Mouse (Mus musculus) neural tube, embryonic 11.5 days (tissue): Measurements from ENCODE around the gene Tcf20. TPM values are rescaled to one million over a fixed set of nuclear protein-coding genes. Genes with fewer than 3 reads are reported as not detected.

Experiments
- ATAC-seq: fragments of 200-750 bp; cut with Nextera tagmentation; 2 replicates; pipeline ENCODE4 v1.8.0; 2017; ENCODE audit warnings: moderate number of reproducible peaks, mild to moderate bottlenecking, moderate TSS enrichment, moderate library complexity; ENCODE audit not compliant: insufficient read depth, low FRiP score, low TSS enrichment
- DNase-seq: peaks from one replicate; pipeline ENCODE4 v3.0.0-alpha.2; 2015; ENCODE audit warnings: low spot score
- H3K27ac ChIP-seq: fragments of 300-500 bp; sonication (generic); 2 replicates; pipeline ENCODE4 v1.5.1; 2014; ENCODE audit warnings: low read depth, mild to moderate bottlenecking, low read length
- H3K27me3 ChIP-seq: fragments of 300-500 bp; sonication (generic); 2 replicates; pipeline ENCODE4 v1.6.1; 2014; ENCODE audit warnings: mild to moderate bottlenecking, low read length, mixed read lengths; ENCODE audit not compliant: control insufficient read depth, insufficient read depth
- H3K36me3 ChIP-seq: fragments of 300-500 bp; sonication (generic); 2 replicates; pipeline ENCODE4 v1.6.1; 2014; ENCODE audit warnings: mild to moderate bottlenecking, low read length, moderate library complexity, mixed read lengths; ENCODE audit not compliant: control insufficient read depth, insufficient read depth
- H3K4me1 ChIP-seq: fragments of 300-500 bp; sonication (generic); 2 replicates; pipeline ENCODE4 v1.6.1; 2014; ENCODE audit warnings: low read length, mixed read lengths; ENCODE audit not compliant: control insufficient read depth, insufficient read depth
- H3K4me2 ChIP-seq: fragments of 300-500 bp; sonication (generic); 2 replicates; pipeline ENCODE4 v1.6.1; 2014; ENCODE audit warnings: low read depth, mild to moderate bottlenecking, moderate library complexity
- H3K4me3 ChIP-seq: fragments of 300-500 bp; sonication (generic); 2 replicates; pipeline ENCODE4 v1.5.1; 2014; ENCODE audit warnings: low read depth, low read length
- H3K9ac ChIP-seq: fragments of 300-500 bp; sonication (generic); 2 replicates; pipeline ENCODE4 v1.6.1; 2014; ENCODE audit warnings: mild to moderate bottlenecking, low read length
- H3K9me3 ChIP-seq: fragments of 300-500 bp; sonication (generic); 2 replicates; pipeline ENCODE4 v1.6.1; 2016; ENCODE audit warnings: low read length; ENCODE audit not compliant: control insufficient read depth
- WGBS: fragments of 180-500 bp; shearing (Covaris S2); extraction: QIAGEN DNeasy Blood & Tissue Kit; methylation state at CpG from one replicate; pipeline ENCODE4 v1.1.7; 2014; 5-methylcytosine and 5-hydroxymethylcytosine counted together
- polyA plus RNA-seq: library from polyadenylated mRNA; unstranded; fragments of >200 nt; fragmentation: Nextera tagmentation; extraction: Ambion mirVana; gene quantifications from 2 replicates; pipeline ENCODE4 v1.2.1, GENCODE M21; 2014

Tcf20 gene
- polyA plus RNA-seq, 1 experiment from 2014 or later, result 12.4 TPM

DNA sequence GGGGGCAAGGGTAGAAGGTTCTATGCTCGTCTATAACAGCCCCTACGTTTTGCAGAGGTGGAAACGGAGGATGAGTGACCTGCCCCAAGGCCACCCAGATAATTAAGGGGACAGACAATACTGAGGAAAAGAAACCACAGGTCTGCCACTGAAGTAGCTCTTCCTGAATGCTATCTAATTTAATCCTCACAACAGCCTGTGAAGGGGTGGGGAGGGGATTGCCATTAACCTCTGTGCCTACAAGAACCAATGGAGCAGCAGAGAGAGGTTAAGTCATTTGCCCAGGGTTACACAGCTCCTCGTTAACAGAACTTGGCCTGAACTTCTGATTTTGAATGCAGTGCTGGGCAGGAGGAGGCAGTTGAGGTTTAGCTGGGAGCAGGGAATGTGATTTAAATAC, 3.6 kb downstream of the Tcf20 start:
- peaks cover 30% of the 10 kb centered on the region for H3K4me1 ChIP-seq
- DNase-seq, result no peak
- no peaks in the 10 kb centered on the region for H3K36me3 ChIP-seq
- WGBS, result 4% methylated on average over 4 of the region's 4 CpGs
- H3K27ac ChIP-seq, result peak overlapping the region; percentile 75; the same call in 1 of the 2 replicates
- no peaks in the 10 kb centered on the region for H3K9me3 ChIP-seq
- no peak overlapping the region for H3K4me2 ChIP-seq
- H3K4me3 ChIP-seq, result no peak overlapping the region
- no peak for ATAC-seq
- no peak overlapping the region for H3K9ac ChIP-seq
- H3K27me3 ChIP-seq, result peaks cover 29% of the 10 kb centered on the region

DNA sequence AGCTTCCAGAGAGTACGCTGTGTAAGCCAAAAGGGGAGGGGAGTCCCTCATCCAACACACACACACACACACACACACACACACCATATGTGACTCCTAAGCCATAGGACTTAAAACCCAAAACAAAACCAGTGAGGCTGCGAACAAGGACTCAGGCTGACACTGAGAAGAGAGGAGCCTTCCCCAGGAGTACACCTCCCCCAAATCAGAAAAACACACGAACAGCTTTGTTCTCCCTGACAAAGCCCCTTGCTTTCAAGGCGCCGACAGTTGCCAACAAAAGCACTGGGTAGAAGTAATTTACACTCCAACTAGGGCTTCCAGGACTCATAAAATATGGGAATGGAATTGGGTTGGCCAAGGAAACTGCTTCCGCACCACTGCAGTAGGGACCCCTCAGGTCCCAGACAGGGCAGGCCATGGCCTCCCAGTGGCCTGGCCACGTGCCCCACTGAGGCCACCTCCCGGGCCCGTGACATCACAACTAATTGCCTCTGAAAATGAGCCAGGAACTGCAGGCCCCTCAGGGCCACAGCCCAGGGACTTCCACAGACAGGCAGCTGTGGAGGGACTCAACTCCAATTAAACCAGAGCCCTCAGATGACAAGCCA, 4.2 kb downstream of the Tcf20 start:
- H3K27ac ChIP-seq, result peak overlapping the region; percentile 75
- H3K4me1 ChIP-seq, result peaks cover 28% of the 10 kb centered on the region
- H3K4me3 ChIP-seq, result no peak overlapping the region
- H3K36me3 ChIP-seq, result no peaks in the 10 kb centered on the region
- H3K9ac ChIP-seq, result peak overlapping the region; percentile 20; the same call in 1 of the 2 replicates
- H3K27me3 ChIP-seq, result peaks cover 28% of the 10 kb centered on the region
- ATAC-seq, result peak; percentile 74
- WGBS, result 1% methylated on average over 9 of the region's 9 CpGs
- peak overlapping the region; percentile 32 for H3K4me2 ChIP-seq
- no peaks in the 10 kb centered on the region for H3K9me3 ChIP-seq
- peak; percentile 57 for DNase-seq

DNA sequence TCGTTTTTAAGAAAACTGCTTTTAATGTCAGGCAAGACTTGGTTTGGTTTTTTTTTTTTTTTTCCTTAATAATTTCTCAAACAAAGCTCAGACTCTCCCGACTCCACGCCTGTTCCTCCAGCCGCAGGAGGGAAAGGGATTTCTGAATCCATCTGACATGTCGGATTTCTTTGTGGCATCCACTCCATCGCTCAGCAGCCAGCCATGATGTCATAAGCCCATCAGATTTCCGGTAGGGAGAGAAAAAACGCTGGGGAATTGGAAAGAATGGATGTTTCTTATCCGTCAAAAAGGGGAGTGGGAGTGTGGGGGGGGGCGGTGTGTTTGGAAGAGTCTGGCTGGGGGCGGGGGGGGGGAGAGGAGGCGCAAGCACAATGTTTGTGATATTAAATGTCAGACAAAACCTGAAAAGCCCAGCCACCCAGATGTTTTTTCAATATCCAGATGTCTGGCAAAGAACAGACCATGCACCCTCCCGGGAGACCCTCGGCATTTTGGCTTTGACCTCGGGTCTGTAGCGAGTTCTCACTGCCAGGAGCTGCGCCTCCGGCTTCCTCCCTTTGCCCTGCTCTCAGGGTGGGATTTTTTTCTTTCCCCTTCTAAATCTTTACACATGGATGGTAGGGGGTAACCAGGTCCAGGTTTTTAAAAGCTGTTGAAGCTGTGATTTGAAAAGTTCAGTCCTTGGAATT, 4.8 kb downstream of the Tcf20 start:
- peaks cover 24% of the 10 kb centered on the region for H3K4me1 ChIP-seq
- H3K9me3 ChIP-seq, result no peaks in the 10 kb centered on the region
- no peaks in the 10 kb centered on the region for H3K36me3 ChIP-seq
- H3K4me3 ChIP-seq, result no peak overlapping the region
- H3K4me2 ChIP-seq, result peak overlapping the region; percentile 32
- peak overlapping the region; percentile 20; the same call in 1 of the 2 replicates for H3K9ac ChIP-seq
- ATAC-seq, result 0 out of 2 replicates have a peak, but pooled peaks have one; percentile 23
- DNase-seq, result peak; percentile 65
- peak overlapping the region; percentile 75 for H3K27ac ChIP-seq
- H3K27me3 ChIP-seq, result peaks cover 26% of the 10 kb centered on the region
- WGBS, result 3% methylated on average over 16 of the region's 18 CpGs

DNA sequence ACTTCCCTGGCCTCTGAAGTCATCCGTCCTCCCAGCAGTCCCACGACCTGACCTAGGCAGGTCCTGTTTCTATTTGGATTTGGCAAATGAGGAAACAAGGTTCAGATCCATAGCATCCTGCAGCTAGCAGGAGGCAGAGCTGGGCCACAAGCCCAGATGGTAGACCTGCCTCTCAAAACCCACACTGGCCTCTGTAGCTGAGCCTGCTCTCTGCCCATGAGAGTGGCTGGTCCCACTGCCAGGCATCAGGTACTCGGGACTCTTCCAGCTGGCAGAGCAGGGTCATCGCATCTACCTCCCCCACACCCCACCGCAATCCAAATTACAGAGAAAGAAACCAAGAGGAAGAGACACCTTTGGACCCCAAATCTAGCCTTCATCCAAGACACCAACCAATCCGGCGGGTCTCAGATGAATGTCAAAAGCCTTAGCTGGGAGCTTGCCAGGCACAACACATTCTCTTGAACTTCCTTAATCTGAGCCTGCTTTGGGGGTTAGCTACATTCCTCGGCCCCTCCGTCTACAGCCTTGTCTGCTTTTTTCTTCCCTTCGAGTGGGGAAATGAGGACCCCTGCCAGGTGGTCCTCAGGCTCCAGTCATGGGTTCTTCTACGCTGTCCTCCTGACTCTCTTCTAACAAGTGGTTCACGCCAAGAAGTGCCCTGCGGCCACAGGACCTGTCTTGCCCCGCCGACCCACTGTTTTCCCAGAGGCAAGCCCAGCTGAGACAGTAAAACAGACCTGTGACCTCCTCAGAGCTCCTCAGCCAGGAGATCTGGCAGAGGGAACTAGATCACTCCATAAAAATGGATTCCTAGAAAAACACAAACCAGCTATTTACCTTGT, 5.8 kb downstream of the Tcf20 start:
- no peak overlapping the region for H3K27ac ChIP-seq
- no peak overlapping the region for H3K4me3 ChIP-seq
- ATAC-seq (no peak), DNase-seq (no peak)
- H3K4me1 ChIP-seq, result peaks cover 20% of the 10 kb centered on the region
- no peaks in the 10 kb centered on the region for H3K36me3 ChIP-seq
- peak overlapping the region; percentile 32; the same call in 1 of the 2 replicates for H3K4me2 ChIP-seq
- H3K27me3 ChIP-seq, result peaks cover 24% of the 10 kb centered on the region
- 30% methylated on average over 15 of the region's 15 CpGs for WGBS
- H3K9me3 ChIP-seq, result no peaks in the 10 kb centered on the region
- H3K9ac ChIP-seq, result no peak overlapping the region

DNA sequence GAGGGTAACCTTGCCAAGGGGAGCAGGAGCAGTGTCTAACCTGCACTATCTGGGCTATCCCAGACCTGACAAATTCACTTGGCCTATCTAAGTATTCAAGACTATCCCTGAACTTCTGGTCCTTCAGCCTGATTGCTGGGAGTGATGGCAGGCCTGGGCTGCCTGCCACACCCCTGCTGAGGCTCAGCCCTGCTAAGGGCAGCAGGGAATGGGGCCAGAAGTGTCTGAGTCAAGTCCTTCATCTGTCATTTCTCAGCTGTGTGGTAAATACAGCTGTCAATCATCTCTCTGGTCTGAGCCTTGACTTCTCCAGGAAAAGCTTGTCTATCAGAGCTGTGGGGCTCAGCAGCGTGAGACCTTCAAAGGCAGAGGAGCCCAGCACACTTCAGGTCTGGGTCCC, 8.1 kb downstream of the Tcf20 start:
- Histone ChIP-seq H3K9me3 (no peaks in the 10 kb centered on the region), H3K4me2 (no peak overlapping the region), H3K27me3 (peaks cover 8% of the 10 kb centered on the region), H3K4me1 (peaks cover 18% of the 10 kb centered on the region), H3K27ac (no peak overlapping the region), H3K36me3 (no peaks in the 10 kb centered on the region), H3K4me3 (no peak overlapping the region), H3K9ac (no peak overlapping the region)
- WGBS, result 83% methylated on average over 1 of the region's 1 CpGs
- ATAC-seq (no peak), DNase-seq (no peak)

DNA sequence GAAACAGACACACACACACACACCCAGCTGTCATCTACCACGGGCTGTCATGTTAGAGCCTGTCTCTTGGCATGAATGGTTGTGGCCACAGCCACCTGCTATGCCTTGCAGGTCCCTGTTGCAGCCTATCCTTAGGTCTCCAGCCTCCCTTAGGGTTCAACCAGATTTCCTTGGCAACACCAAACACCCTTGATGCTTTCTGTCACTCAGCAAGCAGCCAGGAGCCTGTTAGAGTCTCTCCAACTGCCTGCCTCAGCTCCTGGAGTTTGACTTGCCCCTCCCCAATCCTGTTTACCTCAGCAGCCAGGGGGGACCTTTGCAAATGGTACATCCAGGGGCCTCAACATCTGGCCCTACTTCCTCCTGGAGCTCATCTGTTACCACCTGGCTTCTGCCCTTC, 13.2 kb downstream of the Tcf20 start:
- Histone ChIP-seq H3K27ac (no peak overlapping the region), H3K4me2 (no peak overlapping the region), H3K4me1 (peaks cover 7% of the 10 kb centered on the region), H3K9me3 (no peaks in the 10 kb centered on the region), H3K36me3 (no peaks in the 10 kb centered on the region), H3K9ac (no peak overlapping the region), H3K4me3 (no peak overlapping the region), H3K27me3 (0 out of 2 replicates have a peak, but pooled peaks cover 3% of the 10 kb centered on the region)
- 67% methylated on average over 1 of the region's 1 CpGs for WGBS
- no peak for ATAC-seq
- no peak for DNase-seq

DNA sequence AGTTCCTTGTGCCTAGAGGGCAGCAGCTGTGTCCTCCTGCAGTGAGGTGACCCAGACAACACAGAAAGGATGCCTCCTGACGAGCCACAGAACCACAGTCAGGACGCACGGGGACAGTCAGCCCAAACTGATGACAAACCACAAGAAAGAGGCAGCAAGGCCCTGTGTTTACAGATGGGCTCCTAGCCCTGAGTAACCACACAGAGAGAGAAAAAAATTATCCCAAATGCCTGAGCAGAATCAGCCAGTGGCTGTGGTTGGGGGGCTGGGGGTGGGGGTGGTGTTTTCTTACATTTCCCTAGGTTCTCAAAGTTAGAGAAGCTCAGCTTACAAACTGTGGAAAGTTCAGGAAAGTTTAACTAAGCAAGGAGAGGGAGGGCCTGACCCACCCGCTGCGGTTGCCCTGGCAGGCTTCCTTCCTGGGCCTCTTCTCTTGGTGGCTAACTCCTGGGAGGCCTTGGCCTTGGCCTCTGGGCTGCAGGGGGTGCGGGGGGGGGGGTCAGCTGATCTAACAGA, 18.4 kb downstream of the Tcf20 start:
- DNase-seq (no peak), ATAC-seq (no peak)
- Histone ChIP-seq H3K36me3 (no peaks in the 10 kb centered on the region), H3K27ac (peak overlapping the region; percentile 67; the same call in 1 of the 2 replicates), H3K4me3 (no peak overlapping the region), H3K4me1 (peaks cover 25% of the 10 kb centered on the region), H3K9me3 (no peaks in the 10 kb centered on the region), H3K4me2 (no peak overlapping the region), H3K27me3 (peaks cover 44% of the 10 kb centered on the region), H3K9ac (no peak overlapping the region)
- WGBS, result 22% methylated on average over 6 of the region's 6 CpGs

DNA sequence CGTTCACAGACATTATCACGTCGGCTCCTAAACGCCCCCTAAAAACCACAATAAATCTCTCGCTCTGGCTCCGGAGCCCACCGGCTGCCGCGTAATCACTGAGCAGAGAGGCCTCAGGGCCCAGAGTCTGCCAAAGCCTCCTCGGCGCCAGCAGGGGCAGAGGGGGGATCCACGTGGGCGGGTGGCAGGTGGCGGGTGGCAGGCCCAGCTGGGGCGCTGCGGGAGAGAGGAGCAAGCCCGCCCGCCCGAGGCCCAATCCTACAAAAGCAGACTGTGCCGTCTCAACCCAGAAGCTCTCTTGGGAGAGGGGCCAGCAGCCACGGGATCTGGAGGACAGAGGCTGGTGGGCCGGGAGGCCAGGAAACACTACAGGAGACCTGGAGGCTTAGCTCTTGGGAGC, 19.2 kb downstream of the Tcf20 start:
- under 1% methylated on average over 21 of the region's 22 CpGs for WGBS
- Histone ChIP-seq H3K27me3 (peaks cover 45% of the 10 kb centered on the region), H3K4me1 (peaks cover 27% of the 10 kb centered on the region), H3K4me3 (no peak overlapping the region), H3K9me3 (no peaks in the 10 kb centered on the region), H3K4me2 (peak overlapping the region; percentile 37), H3K27ac (peak overlapping the region; percentile 67), H3K9ac (peak overlapping the region; percentile 38; the same call in 1 of the 2 replicates), H3K36me3 (no peaks in the 10 kb centered on the region)
- peak; percentile 78 for ATAC-seq
- DNase-seq, result peak; percentile 81
